Mouse (Mus musculus) forebrain, embryonic 14.5 days (tissue): ENCODE results near the gene Mapk8ip2. TPM values are rescaled to one million over a fixed set of nuclear protein-coding genes. Genes with fewer than 3 reads are reported as not detected.

ENCODE experiments used
- ATAC-seq: fragments of 200-750 bp; cut with Nextera tagmentation; 2 replicates; pipeline ENCODE4 v1.8.0; 2017; ENCODE audit warnings: mild to moderate bottlenecking, moderate library complexity
- DNase-seq: peaks from one replicate; pipeline ENCODE4 v3.0.0-alpha.2; 2015; ENCODE audit warnings: low spot score
- H3K27ac ChIP-seq: fragments of 300-500 bp; sonication (generic); 2 replicates; pipeline ENCODE4 v1.5.1; 2014; ENCODE audit warnings: low read depth, mild to moderate bottlenecking, control low read depth, low read length, moderate library complexity
- H3K27me3 ChIP-seq: fragments of 300-500 bp; sonication (generic); replicated peaks from 2 replicates; pipeline ENCODE4 v1.6.1; 2014; ENCODE audit warnings: low read length, control low read depth, mixed read lengths; ENCODE audit not compliant: control insufficient read depth, insufficient read depth
- H3K36me3 ChIP-seq: fragments of 300-500 bp; sonication (generic); 2 replicates; pipeline ENCODE4 v1.6.1; 2014; ENCODE audit warnings: low read length, control low read depth; ENCODE audit not compliant: control insufficient read depth, insufficient read depth
- H3K4me1 ChIP-seq: fragments of 300-500 bp; sonication (generic); 2 replicates; pipeline ENCODE4 v1.6.1; 2014; ENCODE audit warnings: antibody characterized with exemption, low read length, control low read depth; ENCODE audit not compliant: control insufficient read depth, insufficient read depth
- H3K4me2 ChIP-seq: fragments of 300-500 bp; sonication (generic); 2 replicates; pipeline ENCODE4 v1.6.1; 2014; ENCODE audit warnings: mild to moderate bottlenecking, control low read depth, low read length
- H3K4me3 ChIP-seq: fragments of 300-500 bp; sonication (generic); 2 replicates; pipeline ENCODE4 v1.5.1; 2014; ENCODE audit warnings: low read depth, low read length, control low read depth
- H3K9ac ChIP-seq: fragments of 300-500 bp; sonication (generic); 2 replicates; pipeline ENCODE4 v1.6.1; 2014; ENCODE audit warnings: mild to moderate bottlenecking, low read length, control low read depth, moderate library complexity
- H3K9me3 ChIP-seq: fragments of 300-500 bp; sonication (generic); replicated peaks from 2 replicates; pipeline ENCODE4 v1.6.1; 2016; ENCODE audit warnings: low read length, control low read depth, mixed read lengths; ENCODE audit not compliant: control insufficient read depth
- WGBS: fragments of 180-500 bp; shearing (Covaris S2); extraction: QIAGEN DNeasy Blood & Tissue Kit; methylation state at CpG from one replicate; pipeline ENCODE4 v1.1.7; 2014; 5-methylcytosine and 5-hydroxymethylcytosine counted together
- polyA plus RNA-seq: library from polyadenylated mRNA; unstranded; fragments of >200 nt; fragmentation: Nextera tagmentation; extraction: Ambion mirVana; gene quantifications from 2 replicates; pipeline ENCODE4 v1.2.1, GENCODE M21; 2014

Gene Mapk8ip2
- polyA plus RNA-seq, 1 experiment from 2014 or later = 32.1 TPM

- no peaks in the 10 kb centered on the region for H3K4me1 ChIP-seq
- H3K27me3 ChIP-seq = no peaks in the 10 kb centered on the region
- H3K9ac ChIP-seq = no peak overlapping the region
- 72% methylated on average over 3 of the region's 3 CpGs for WGBS
- H3K36me3 ChIP-seq = no peaks in the 10 kb centered on the region
- H3K4me3 ChIP-seq = no peak overlapping the region
- H3K27ac ChIP-seq = no peak overlapping the region
- no peak overlapping the region for H3K4me2 ChIP-seq
- ATAC-seq (no peak), DNase-seq (no peak)
- no peaks in the 10 kb centered on the region for H3K9me3 ChIP-seq
These were observed 19.6 kb upstream of the Mapk8ip2 start for GRCm38 (mm10) chr15:89434136-89434535.

- DNase-seq = no peak
- WGBS = 85% methylated on average over 5 of the region's 5 CpGs
- Histone ChIP-seq H3K4me3 (no peak overlapping the region), H3K36me3 (no peaks in the 10 kb centered on the region), H3K27me3 (no peaks in the 10 kb centered on the region), H3K9me3 (no peaks in the 10 kb centered on the region), H3K4me1 (no peaks in the 10 kb centered on the region), H3K27ac (no peak overlapping the region), H3K4me2 (no peak overlapping the region), H3K9ac (no peak overlapping the region)
- no peak for ATAC-seq
These were observed 17.8 kb upstream of the Mapk8ip2 start for GRCm38 (mm10) chr15:89435878-89436277.

- 40% methylated on average over 8 of the region's 8 CpGs for WGBS
- ATAC-seq (no peak), DNase-seq (peak; percentile 59)
- no peak overlapping the region for H3K9ac ChIP-seq
- H3K4me1 ChIP-seq = no peaks in the 10 kb centered on the region
- H3K4me2 ChIP-seq = no peak overlapping the region
- no peaks in the 10 kb centered on the region for H3K36me3 ChIP-seq
- H3K9me3 ChIP-seq = no peaks in the 10 kb centered on the region
- H3K4me3 ChIP-seq = no peak overlapping the region
- H3K27me3 ChIP-seq = no peaks in the 10 kb centered on the region
- no peak overlapping the region for H3K27ac ChIP-seq
These were observed 11.1 kb upstream of the Mapk8ip2 start for GRCm38 (mm10) chr15:89442486-89443070.

- Histone ChIP-seq H3K9ac (peak overlapping the region; percentile 86), H3K4me3 (peak overlapping the region; percentile 76), H3K4me2 (peak overlapping the region; percentile 76), H3K4me1 (peaks cover 18% of the 10 kb centered on the region), H3K27ac (peak overlapping the region; percentile 63; the same call in 1 of the 2 replicates), H3K9me3 (no peaks in the 10 kb centered on the region), H3K36me3 (peaks cover 20% of the 10 kb centered on the region), H3K27me3 (no peaks in the 10 kb centered on the region)
- 4% methylated on average over 24 of the region's 24 CpGs for WGBS
- ATAC-seq (peak; percentile 70), DNase-seq (peak; percentile 48)
These were observed 528 bp upstream of the Mapk8ip2 start for GRCm38 (mm10) chr15:89452906-89453864.

- ATAC-seq = peak; percentile 33; the same call in 1 of the 2 replicates
- DNase-seq = no peak
These were observed 1.1 kb downstream of the Mapk8ip2 start for GRCm38 (mm10) chr15:89454857-89455256.

GRCm38 (mm10) chr15:89455642-89456041, 1.9 kb downstream of the Mapk8ip2 start:
- Histone ChIP-seq H3K4me3 (peak overlapping the region; percentile 76), H3K36me3 (peaks cover 43% of the 10 kb centered on the region), H3K9me3 (no peaks in the 10 kb centered on the region), H3K27me3 (no peaks in the 10 kb centered on the region), H3K4me2 (peak overlapping the region; percentile 76), H3K27ac (no peak overlapping the region), H3K4me1 (peaks cover 18% of the 10 kb centered on the region), H3K9ac (peak overlapping the region; percentile 86; the same call in 1 of the 2 replicates)
- 87% methylated on average over 6 of the region's 6 CpGs for WGBS
- ATAC-seq = no peak
- DNase-seq = no peak

More at GRCm38 (mm10) chr15:89454857-89455256, 1.1 kb downstream of the Mapk8ip2 start:
- Histone ChIP-seq H3K4me3 (peak overlapping the region; percentile 76), H3K9ac (peak overlapping the region; percentile 86), H3K4me1 (peaks cover 18% of the 10 kb centered on the region), H3K27me3 (no peaks in the 10 kb centered on the region), H3K27ac (no peak overlapping the region; the same call in 1 of the 2 replicates), H3K36me3 (peaks cover 36% of the 10 kb centered on the region), H3K4me2 (peak overlapping the region; percentile 76), H3K9me3 (no peaks in the 10 kb centered on the region)
- 12% methylated on average over 6 of the region's 6 CpGs for whole genome bisulfite sequencing

- DNase-seq = no peak
- WGBS = 97% methylated on average over 15 of the region's 15 CpGs
- Histone ChIP-seq H3K4me2 (no peak overlapping the region), H3K27ac (no peak overlapping the region), H3K36me3 (peaks cover 62% of the 10 kb centered on the region), H3K9ac (no peak overlapping the region), H3K4me1 (peaks cover 10% of the 10 kb centered on the region), H3K27me3 (no peaks in the 10 kb centered on the region), H3K4me3 (no peak overlapping the region), H3K9me3 (no peaks in the 10 kb centered on the region)
- no peak for ATAC-seq
These were observed 5.2 kb downstream of the Mapk8ip2 start for GRCm38 (mm10) chr15:89458942-89459341.

GRCm38 (mm10) chr15:89459821-89460220, 6.1 kb downstream of the Mapk8ip2 start:
- DNase-seq = no peak
- Histone ChIP-seq H3K4me3 (no peak overlapping the region), H3K9ac (no peak overlapping the region), H3K9me3 (no peaks in the 10 kb centered on the region), H3K27me3 (no peaks in the 10 kb centered on the region), H3K4me2 (no peak overlapping the region), H3K27ac (no peak overlapping the region), H3K36me3 (peaks cover 62% of the 10 kb centered on the region), H3K4me1 (peaks cover 9% of the 10 kb centered on the region)
- WGBS = 93% methylated on average over 7 of the region's 7 CpGs
- ATAC-seq = no peak
